Mouse (Mus musculus) cerebral cortex, adult 2 months (tissue): ENCODE measurements around the gene Zfp853.

ENCODE experiments used
- WGBS: fragments of 180-500 bp; shearing (Covaris S2); methylation state at CpG from one replicate; pipeline ENCODE4 v1.1.7; 2018; 5-methylcytosine and 5-hydroxymethylcytosine counted together

Zfp853 gene

GRCm38 (mm10) chr5:143293404-143293803, at the start of gene Zfp853:
Gene Zfp853 (minus strand): TSS chr5:143293623.
- 2% methylated on average over 36 of the region's 38 CpGs for WGBS

- WGBS = 53% methylated on average over 6 of the region's 6 CpGs
Observed at GRCm38 (mm10) chr5:143339603-143340002, 46.2 kb upstream of the Zfp853 start.

GRCm38 (mm10) chr5:143336559-143336958, 43.1 kb upstream of the Zfp853 start:
- WGBS = 59% methylated on average over 6 of the region's 6 CpGs

DNA sequence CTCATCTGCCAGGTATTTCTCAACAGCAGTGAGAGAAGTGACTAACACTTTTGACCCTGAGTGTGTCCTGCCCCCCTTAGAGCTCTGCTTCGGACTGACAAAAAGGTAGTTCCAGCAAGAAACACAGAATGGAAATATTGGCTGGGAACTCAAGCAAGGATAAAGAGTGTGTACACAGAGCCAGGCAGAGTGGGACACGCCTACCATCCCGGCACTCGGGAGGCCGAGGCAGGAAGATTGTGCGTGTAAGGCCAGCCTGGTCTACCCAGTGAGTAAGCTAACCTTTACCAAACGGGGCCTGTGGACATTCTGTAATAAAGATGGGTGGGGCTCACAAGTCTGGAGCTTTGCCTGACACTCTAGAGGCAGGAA, 41.7 kb upstream of the Zfp853 start:
- WGBS = 77% methylated on average over 7 of the region's 7 CpGs

- WGBS = 53% methylated on average over 14 of the region's 14 CpGs
Observed at GRCm38 (mm10) chr5:143334418-143335088, 41.1 kb upstream of the Zfp853 start.

GRCm38 (mm10) chr5:143333872-143334271, 40.4 kb upstream of the Zfp853 start:
- 3% methylated on average over 5 of the region's 5 CpGs for WGBS

DNA sequence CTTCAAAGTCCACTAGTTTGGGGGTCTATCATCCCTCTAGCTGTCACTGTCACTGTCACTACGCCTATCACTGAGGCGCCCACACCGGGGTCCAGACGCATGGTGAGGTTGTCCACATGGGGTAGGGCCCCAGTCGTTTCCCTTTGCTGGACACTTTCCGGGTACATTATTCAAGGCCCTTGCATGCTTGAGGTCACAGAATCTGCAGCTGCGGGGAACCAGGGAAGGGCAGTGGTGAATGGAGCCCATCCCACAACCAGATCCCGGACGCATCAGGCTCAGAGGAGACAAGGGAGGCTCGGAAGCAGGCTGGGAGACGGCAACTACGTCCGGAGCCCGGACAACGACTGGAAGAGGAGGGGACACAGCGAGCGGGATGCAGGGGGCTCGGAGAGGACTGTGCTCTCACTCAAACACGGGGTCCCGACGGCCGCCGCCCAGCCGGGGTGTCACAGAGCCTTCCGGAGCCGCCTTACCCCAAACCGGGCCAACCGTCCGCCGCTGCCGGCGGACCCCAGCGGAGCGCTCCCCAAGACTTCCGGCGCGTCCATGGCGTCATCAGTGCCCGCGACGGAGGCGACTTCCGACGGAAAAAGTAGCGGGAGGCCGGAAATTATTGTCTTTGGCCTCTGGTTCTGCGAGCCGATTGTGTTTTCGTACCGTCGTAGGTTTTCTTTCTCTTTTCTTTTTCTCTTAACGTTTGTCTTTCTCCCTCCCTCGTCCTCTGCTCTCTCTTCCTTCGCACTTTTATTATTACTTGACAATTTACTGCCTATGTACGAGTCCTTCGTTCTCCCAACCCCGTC, 35.5 kb upstream of the Zfp853 start, which contains the start of gene Zdhhc4:
TSS of gene Zdhhc4 (minus strand) at position 567 of the 806 bp plus-strand sequence.
- under 1% methylated on average over 57 of the region's 57 CpGs for WGBS

DNA sequence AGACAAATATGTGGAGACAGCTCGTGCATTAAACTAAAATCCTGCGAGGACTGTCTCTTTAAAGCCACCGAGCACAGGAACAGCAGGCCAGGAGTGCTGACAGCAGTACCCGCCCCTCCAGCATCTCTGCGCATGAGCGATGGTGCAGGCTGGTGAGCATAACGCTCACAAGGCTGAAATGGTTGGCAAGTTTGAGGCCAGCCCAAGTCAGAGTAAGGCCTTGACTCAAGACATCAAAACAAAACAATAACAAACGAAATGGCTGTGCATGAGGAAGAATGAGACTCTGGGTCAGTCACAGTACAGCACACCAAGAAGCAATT, 23.8 kb upstream of the Zfp853 start:
- 86% methylated on average over 8 of the region's 8 CpGs for WGBS

GRCm38 (mm10) chr5:143316605-143317287, 23.3 kb upstream of the Zfp853 start:
- 71% methylated on average over 5 of the region's 5 CpGs for WGBS

DNA sequence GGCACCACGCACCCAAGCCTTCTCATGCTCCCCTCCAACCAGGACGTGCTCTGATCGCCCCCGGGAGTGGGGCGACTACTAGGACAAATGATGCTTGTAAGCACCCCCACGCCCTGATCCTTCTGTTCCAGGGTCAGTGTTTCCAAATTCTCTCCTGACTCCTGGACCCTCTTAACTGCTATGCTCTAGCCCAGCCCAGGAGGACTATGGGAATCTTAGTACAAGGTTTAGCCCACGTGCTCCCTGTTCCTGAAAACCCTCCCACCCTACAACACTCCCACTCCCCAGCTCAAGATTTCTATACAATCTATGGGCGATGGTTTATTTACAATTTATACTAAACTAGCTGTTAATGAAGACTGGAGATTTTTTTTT, 22.1 kb upstream of the Zfp853 start:
- WGBS = 17% methylated on average over 8 of the region's 8 CpGs

DNA sequence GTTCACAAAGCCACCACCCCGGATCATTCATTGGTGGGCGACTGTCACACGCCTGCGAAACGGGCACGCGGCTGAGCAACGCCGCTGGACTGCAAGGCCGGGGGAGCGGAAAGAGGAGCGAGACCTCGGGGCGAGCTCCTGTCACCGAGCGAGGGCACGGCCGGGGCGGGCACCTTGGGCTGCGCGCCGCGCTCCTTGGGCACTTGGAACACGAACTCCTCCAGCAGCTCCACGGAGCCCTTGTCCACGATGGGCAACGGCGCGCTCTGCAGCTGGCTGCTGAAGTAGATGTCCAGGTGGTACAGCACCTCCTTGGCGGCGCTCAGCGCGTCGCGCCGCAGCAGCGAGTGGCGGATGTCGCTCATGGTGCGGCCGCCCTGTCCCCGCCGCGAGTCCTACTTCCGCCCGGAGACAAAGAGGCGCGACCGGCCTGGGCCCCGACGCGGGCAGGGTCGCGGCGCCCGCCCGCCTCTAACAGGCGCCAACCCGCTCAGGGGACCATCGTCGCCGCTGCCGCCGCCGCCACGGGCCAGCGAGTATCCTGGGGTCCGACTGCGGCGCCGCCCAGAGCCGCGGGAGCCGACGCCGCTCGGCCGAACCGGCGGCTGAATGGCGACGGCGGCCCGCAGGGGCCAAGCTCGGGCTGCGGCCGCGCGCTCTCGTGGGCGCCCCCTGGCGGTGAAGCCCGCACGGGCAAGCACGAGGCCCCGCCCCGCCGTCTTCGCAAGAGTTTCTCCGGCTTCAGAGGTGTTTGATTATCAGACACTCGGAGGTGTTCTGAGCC, 21.5 kb upstream of the Zfp853 start, which contains the start of gene E130309D02Rik:
TSS of gene E130309D02Rik (minus strand) at position 631 of the 784 bp plus-strand sequence.
- WGBS = under 1% methylated on average over 100 of the region's 101 CpGs

DNA sequence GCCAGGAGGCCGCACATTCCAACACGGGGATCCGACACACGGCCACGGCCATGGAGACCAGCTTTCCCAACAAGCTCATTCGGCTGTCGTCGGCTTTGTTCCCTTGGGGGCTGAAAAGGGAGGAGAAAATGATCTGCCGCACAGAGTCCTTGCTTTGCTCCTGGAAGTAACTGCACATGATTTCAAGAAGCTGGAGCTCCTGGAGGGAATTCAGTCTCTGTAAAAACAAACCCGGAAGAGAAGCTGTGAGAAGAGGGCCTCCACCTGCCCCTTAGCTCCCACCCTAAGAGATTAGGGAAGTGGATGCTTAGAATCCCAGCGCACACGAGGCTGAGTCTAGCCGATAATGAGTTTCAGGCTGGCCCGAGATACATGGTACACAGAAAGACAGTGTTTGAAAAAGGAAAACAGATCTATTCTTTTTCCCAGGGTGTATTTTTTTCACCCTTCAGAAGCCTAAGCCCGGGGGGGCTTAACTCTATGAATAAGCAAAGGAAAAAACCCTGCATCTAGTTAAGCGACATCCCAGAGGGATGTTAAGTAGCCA, 20.8 kb upstream of the Zfp853 start:
- WGBS = 2% methylated on average over 16 of the region's 16 CpGs

DNA sequence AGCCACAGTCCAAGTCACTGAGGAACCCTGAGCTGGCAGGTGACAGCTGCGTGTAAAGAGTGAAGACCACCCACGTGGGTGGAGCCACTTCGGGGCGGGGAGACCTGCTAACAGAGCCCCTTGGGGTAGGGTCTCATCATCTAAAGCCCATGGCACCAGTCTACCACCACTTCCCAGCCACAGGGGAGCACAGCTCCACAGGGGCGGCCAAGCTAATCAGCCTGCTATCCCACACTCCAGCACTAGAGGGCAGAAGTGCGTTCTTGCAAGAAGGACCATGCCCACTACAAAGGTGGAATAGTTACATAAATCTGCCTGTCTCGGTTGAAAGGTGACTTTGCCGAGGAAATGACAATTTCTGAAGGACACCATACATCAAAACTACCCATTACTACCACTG, 18.5 kb upstream of the Zfp853 start:
- WGBS = 49% methylated on average over 8 of the region's 8 CpGs

DNA sequence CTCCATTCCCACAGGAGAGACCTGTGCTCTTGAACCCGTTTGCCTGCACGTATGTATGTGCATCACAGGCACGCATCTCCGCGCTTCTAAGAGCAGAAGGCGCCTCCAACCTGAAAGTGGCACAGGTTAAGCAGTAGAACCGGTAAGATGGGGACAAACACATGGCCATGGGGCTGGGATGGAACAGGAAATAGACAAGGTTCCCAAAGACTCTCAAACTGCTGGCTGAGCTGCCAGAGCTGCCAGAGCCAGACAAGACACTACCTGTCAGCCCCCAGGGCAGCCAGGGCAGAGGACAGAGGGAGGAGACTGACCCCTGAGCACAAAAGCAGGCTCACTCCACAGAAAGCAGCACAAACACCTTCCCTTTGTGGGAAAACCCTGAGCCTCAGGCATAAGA, 16.5 kb upstream of the Zfp853 start:
- 96% methylated on average over 7 of the region's 7 CpGs for WGBS

GRCm38 (mm10) chr5:143308825-143309224, 15.4 kb upstream of the Zfp853 start:
- WGBS = 90% methylated on average over 5 of the region's 5 CpGs

- whole genome bisulfite sequencing = 73% methylated on average over 7 of the region's 7 CpGs
Observed at GRCm38 (mm10) chr5:143304251-143304650, 10.8 kb upstream of the Zfp853 start.

DNA sequence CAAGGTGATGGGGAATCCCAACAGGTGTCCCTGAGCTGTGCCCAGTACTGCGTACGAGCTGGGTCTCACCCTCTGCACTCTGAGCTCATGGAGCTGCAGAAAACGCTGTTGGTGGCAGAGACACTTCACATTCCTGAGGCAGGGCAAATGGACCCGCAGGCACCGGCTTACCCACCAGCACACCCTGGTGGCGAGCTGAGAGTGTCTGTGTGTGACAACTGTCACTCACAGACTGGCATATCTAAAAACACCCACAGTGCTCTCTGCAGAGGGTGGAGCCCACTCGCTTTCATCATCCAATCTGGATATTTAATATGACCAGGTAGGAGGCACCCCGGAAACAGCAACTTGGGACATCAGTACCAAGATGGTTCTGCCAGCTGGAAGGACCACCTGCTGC, 7.9 kb upstream of the Zfp853 start:
- WGBS = 65% methylated on average over 8 of the region's 8 CpGs

- 88% methylated on average over 4 of the region's 4 CpGs for WGBS
Observed at GRCm38 (mm10) chr5:143299686-143300085, 6.3 kb upstream of the Zfp853 start.

DNA sequence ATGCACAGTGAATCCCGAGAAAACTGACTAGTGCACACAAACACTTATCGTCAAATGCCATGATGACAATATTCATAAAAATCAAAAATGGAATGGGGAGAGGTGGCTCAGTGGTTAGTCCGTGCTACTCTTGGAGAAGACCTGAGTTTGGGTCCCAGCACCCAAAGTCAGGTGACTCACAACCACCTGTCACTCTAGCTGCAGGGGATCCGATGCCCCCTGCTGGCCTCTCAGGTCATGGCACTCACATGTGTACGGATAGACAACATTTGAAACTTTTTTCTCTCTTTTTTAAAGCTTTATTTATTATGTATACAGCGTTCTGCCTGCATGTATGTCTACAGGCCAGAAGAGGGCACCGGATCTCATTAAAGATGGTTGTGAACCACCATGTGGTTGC, 5.0 kb upstream of the Zfp853 start:
- 85% methylated on average over 7 of the region's 7 CpGs for WGBS

- 73% methylated on average over 9 of the region's 9 CpGs for WGBS
Observed at GRCm38 (mm10) chr5:143297986-143298385, 4.6 kb upstream of the Zfp853 start.

DNA sequence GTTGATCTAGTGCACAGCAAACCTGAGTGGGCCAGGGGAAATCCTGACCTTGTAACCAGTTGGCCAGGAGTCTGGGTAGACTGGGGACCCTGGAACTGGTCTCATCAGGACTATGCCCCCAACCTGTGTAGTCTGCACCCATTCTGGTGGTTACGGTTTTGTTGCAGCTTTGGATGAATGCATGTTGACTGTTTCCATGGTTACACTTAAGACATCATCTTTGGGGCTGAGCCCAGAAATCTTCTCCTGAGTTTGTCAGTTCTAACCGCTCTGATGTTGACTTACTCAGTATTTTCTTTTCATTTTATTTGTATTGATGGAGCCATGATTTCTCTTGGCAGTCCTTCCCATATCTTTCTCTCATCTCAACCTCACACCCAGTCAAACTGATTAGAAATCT, 1.9 kb upstream of the Zfp853 start:
- 35% methylated on average over 2 of the region's 2 CpGs for WGBS

- WGBS = 87% methylated on average over 3 of the region's 3 CpGs
Observed at GRCm38 (mm10) chr5:143294862-143295261, 1.4 kb upstream of the Zfp853 start.
